ENCODE assay signal across 23 mouse cellular contexts in the genomic region with DNA sequence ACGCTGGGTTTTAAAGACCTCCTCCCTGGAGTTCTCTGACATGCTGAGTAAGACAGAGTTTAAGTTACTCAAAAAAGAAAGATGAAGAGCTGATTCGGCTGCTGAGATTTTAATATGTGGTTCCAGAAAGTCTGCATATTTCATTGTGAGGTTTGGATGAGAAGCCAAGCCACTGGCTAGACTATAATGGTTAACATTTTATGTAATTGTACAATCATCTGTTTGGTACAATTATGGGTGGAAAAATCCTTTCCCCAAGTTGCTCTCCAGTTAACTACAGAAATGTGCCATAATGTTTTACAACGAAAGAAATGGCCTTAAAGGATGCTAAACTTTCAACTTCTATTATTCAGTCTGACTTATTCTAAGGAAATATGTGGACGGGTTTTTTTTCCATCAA. TPM values are rescaled to one million over a fixed set of nuclear protein-coding genes. Genes with fewer than 3 reads are reported as not detected.
A peak's percentile ranks its signal among the peaks of the same experiment; 100 is the strongest.
DNase-seq lines count a peak whose midpoint lies in the region; ATAC-seq and TF ChIP-seq lines count a peak whose summit lies in the region.
"Had no signal": no experiment of that assay in that cellular context is flagged by ENCODE, and none has a peak within 500 bp of the region (broad histone marks: within the 10 kb centered on the region; RNA-seq: fewer than 3 reads in every experiment).

No protein-coding gene starts in this region.

- no peak for TF ChIP-seq POLR2A in limb, embryonic 14.5 days (IDR thresholded peaks at IDR 0.05; ENCODE audit: borderline replicate concordance, extremely low read depth, insufficient read depth, insufficient read length)

- no peaks in the 10 kb centered on the region for H3K36me3 ChIP-seq in limb, embryonic 14.5 days (ENCODE audit: control insufficient read depth, insufficient read depth, low read length)
- H3K36me3 ChIP-seq: embryonic facial prominence, embryonic 12.5 days; embryonic facial prominence, embryonic 15.5 days; forebrain, embryonic 15.5 days had no signal

- H3K4me2 ChIP-seq in limb, embryonic 14.5 days (replicated peaks; ENCODE audit: low read depth, low read length, severe bottlenecking), result 0 out of 2 replicates have a peak overlapping the region, but pooled peaks have one; percentile 7
- H3K4me2 ChIP-seq: embryonic facial prominence, embryonic 12.5 days; embryonic facial prominence, embryonic 15.5 days; forebrain, embryonic 13.5 days; forebrain, embryonic 15.5 days had no signal

- WGBS in limb, embryonic 14.5 days, result 42% methylated on average over 4 of the region's 4 CpGs

- H3K4me3 ChIP-seq in limb, embryonic 14.5 days (replicated peaks; ENCODE audit: low read length), result no peak overlapping the region
- H3K4me3 ChIP-seq: embryonic facial prominence, embryonic 12.5 days; embryonic facial prominence, embryonic 15.5 days; erythroblast, embryonic 14.5 days; forebrain, embryonic 13.5 days; forebrain, embryonic 15.5 days had no signal

- H3K4me1 ChIP-seq in limb, embryonic 14.5 days (ENCODE audit: control insufficient read depth, insufficient read depth, low read length), result peaks cover 19% of the 10 kb centered on the region
- H3K4me1 ChIP-seq: forebrain, embryonic 13.5 days; forebrain, embryonic 15.5 days had no signal

- H3K27me3 ChIP-seq in limb, embryonic 14.5 days (ENCODE audit: control insufficient read depth, insufficient read depth, low read length), result no peaks in the 10 kb centered on the region
- H3K27me3 ChIP-seq: embryonic facial prominence, embryonic 12.5 days; embryonic facial prominence, embryonic 15.5 days; forebrain, embryonic 15.5 days had no signal

- no peak for DNase-seq in frontal cortex, postnatal 14 days (ENCODE audit: low spot score in 2 of 2)
- DNase-seq in fibroblast of lung, adult 2 months (ENCODE audit: low read depth), result peak; percentile 37
- peak; percentile 50 for DNase-seq in limb, embryonic 14.5 days (ENCODE audit: low spot score)
- DNase-seq in lung, postnatal 10 days, result no peak
- DNase-seq: adrenal gland, postnatal 10 days; adrenal gland, postnatal 25 days; cerebellum, adult 11 months; cerebellum, adult 18-20 months; cerebellum, adult 8-10 months; cerebellum, adult 9-11 months; cerebellum, postnatal 14 days; cerebellum, postnatal 36 days; embryo, embryonic 11 days; forebrain, postnatal 0 days had no signal

- H3K9me3 ChIP-seq in limb, embryonic 14.5 days (ENCODE audit: control insufficient read depth, low read length), result no peaks in the 10 kb centered on the region
- H3K9me3 ChIP-seq: embryonic facial prominence, embryonic 12.5 days; embryonic facial prominence, embryonic 15.5 days; forebrain, embryonic 13.5 days; forebrain, embryonic 15.5 days had no signal

- ATAC-seq in frontal cortex, adult (ENCODE audit: low TSS enrichment), result peak; percentile 55; the same call in 1 of the 2 replicates
- peak; percentile 42; the same call in 1 of the 2 replicates for ATAC-seq in limb, embryonic 14.5 days (ENCODE audit: low FRiP score, low read depth)
- ATAC-seq in activated CD4-positive, CD25-positive, alpha-beta regulatory T cell, adult 4 months, result no peak
- ATAC-seq: forebrain, embryonic 13.5 days; forebrain, embryonic 15.5 days; forebrain, postnatal 0 days had no signal

- no peak overlapping the region for H3K9ac ChIP-seq in limb, embryonic 14.5 days (ENCODE audit: low read depth, low read length, severe bottlenecking)
- H3K9ac ChIP-seq: embryonic facial prominence, embryonic 12.5 days; embryonic facial prominence, embryonic 15.5 days; forebrain, embryonic 13.5 days; forebrain, embryonic 15.5 days; forebrain, postnatal 0 days had no signal

- H3K27ac ChIP-seq in limb, embryonic 14.5 days (replicated peaks; ENCODE audit: low read depth, low read length), result peak overlapping the region; percentile 38; the same call in 1 of the 2 replicates
- H3K27ac ChIP-seq: embryonic facial prominence, embryonic 12.5 days; embryonic facial prominence, embryonic 15.5 days; forebrain, embryonic 13.5 days; forebrain, embryonic 15.5 days had no signal

RNA-seq across cellular contexts. Expression of gene Kctd12, which starts 6.8 kb away (rescaled TPM):
- 114 and 148 TPM in 2 replicates for polyA plus RNA-seq in limb, embryonic 14.5 days (2012; rRNA removed)
- polyA plus RNA-seq in limb, embryonic 14.5 days (2014; fragmentation: Nextera tagmentation; extraction: Ambion mirVana), result 81.4 and 84.3 TPM in 2 replicates
- 1 to 10 TPM; 1.3 to 1.6 TPM for polyA plus RNA-seq in activated CD4-positive, CD25-positive, alpha-beta regulatory T cell, adult 4 months (2017; shearing (Covaris generic))

RNA-seq across cellular contexts. Expression of gene Acod1, which starts 57.5 kb away (rescaled TPM):
- polyA plus RNA-seq in limb, embryonic 14.5 days (2012; rRNA removed), result 0.03 and 0.06 TPM in 2 replicates
- not detected in 2 replicates for polyA plus RNA-seq in limb, embryonic 14.5 days (2014; fragmentation: Nextera tagmentation; extraction: Ambion mirVana)
- polyA plus RNA-seq in activated CD4-positive, CD25-positive, alpha-beta regulatory T cell, adult 4 months (2017; shearing (Covaris generic)), result not detected
- polyA plus RNA-seq: C2C12; embryonic facial prominence, embryonic 12.5 days; embryonic facial prominence, embryonic 15.5 days; erythroblast, embryonic 14.5 days; forebrain, embryonic 11.5 days; forebrain, embryonic 13.5 days; forebrain, embryonic 15.5 days; forebrain, postnatal 0 days had no signal

Comparison
In these comparisons a context has a peak if more than half of its experiments do, and no peak if none do; other contexts are left out.
1. DNase-seq: peak in fibroblast of lung, adult 2 months (single experiment) and limb, embryonic 14.5 days (single experiment); none in frontal cortex, postnatal 14 days (0 of 2) and lung, postnatal 10 days (single experiment).
2. RNA of gene Kctd12, which starts 6.8 kb away (polyA plus RNA-seq): 81.4 to 148 TPM in limb, embryonic 14.5 days; 1.3 to 1.6 TPM in activated CD4-positive, CD25-positive, alpha-beta regulatory T cell, adult 4 months; every median in the first group is over 10 times any median in the second.